ENCODE assay signal across 10 mouse cellular contexts in the genomic region with DNA sequence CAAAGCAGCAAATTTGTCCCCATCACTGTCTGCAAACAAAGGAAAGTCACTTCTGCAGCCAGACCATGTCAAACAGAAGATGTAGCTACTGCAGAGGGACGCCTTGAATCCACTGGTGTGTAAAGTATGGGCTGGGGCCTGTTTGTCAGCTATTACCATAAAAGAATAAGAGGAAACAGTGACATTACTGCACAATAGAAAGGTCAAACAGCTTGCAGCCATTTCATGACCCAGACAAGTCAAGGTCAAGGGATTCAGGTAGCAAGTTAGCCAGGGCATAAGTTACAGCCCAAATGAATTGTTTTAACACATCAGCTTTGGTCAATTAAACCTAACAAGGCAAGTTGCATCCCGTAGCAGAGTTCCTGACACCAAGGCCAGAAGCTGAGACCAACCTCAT.
A peak's percentile ranks its signal among the peaks of the same experiment; 100 is the strongest.
DNase-seq lines count a peak whose midpoint lies in the region; ATAC-seq and TF ChIP-seq lines count a peak whose summit lies in the region.
"Had no signal": no experiment of that assay in that cellular context is flagged by ENCODE, and none has a peak within 500 bp of the region (broad histone marks: within the 10 kb centered on the region; RNA-seq: fewer than 3 reads in every experiment).

No protein-coding gene starts in this region.

- no peak overlapping the region; the same call in 1 of the 2 replicates for H3K9ac ChIP-seq in heart, embryonic 12.5 days
- no peak overlapping the region for H3K9ac ChIP-seq in lung, postnatal 0 days (replicated peaks; ENCODE audit: low read depth)
- H3K9ac ChIP-seq in embryonic facial prominence, embryonic 14.5 days (ENCODE audit: low read depth, low read length): no peak overlapping the region; the same call in 1 of the 2 replicates
- H3K9ac ChIP-seq in neural tube, embryonic 13.5 days: no peak overlapping the region

- no peaks in the 10 kb centered on the region for H3K27me3 ChIP-seq in heart, embryonic 12.5 days (replicated peaks)
- no peaks in the 10 kb centered on the region for H3K27me3 ChIP-seq in lung, postnatal 0 days (replicated peaks; ENCODE audit: insufficient read depth, low read length)
- no peaks in the 10 kb centered on the region for H3K27me3 ChIP-seq in embryonic facial prominence, embryonic 14.5 days (replicated peaks; ENCODE audit: control insufficient read depth, insufficient read depth, low read length)
- no peaks in the 10 kb centered on the region for H3K27me3 ChIP-seq in neural tube, embryonic 13.5 days

- no peaks in the 10 kb centered on the region for H3K9me3 ChIP-seq in heart, embryonic 12.5 days (replicated peaks)
- H3K9me3 ChIP-seq in lung, postnatal 0 days (ENCODE audit: low read length): no peaks in the 10 kb centered on the region
- no peaks in the 10 kb centered on the region for H3K9me3 ChIP-seq in embryonic facial prominence, embryonic 14.5 days (ENCODE audit: control insufficient read depth, low read length)
- no peaks in the 10 kb centered on the region for H3K9me3 ChIP-seq in neural tube, embryonic 13.5 days

- no peak for ATAC-seq in heart, embryonic 12.5 days (ENCODE audit: insufficient number of reproducible peaks, low FRiP score)
- no peak for ATAC-seq in lung, postnatal 0 days
- no peak for ATAC-seq in embryonic facial prominence, embryonic 14.5 days (ENCODE audit: low read depth)
- no peak for ATAC-seq in neural tube, embryonic 13.5 days (ENCODE audit: low read depth)

- no peak for TF ChIP-seq CTCF in lung, postnatal 0 days (IDR thresholded peaks at IDR 0.05)

- H3K4me2 ChIP-seq in heart, embryonic 12.5 days: no peak overlapping the region; the same call in 1 of the 2 replicates
- 0 out of 2 replicates have a peak overlapping the region, but pooled peaks have one; percentile 11 for H3K4me2 ChIP-seq in lung, postnatal 0 days (replicated peaks; ENCODE audit: low read depth, low read length)
- H3K4me2 ChIP-seq in embryonic facial prominence, embryonic 14.5 days (ENCODE audit: low read depth, low read length): no peak overlapping the region
- H3K4me2 ChIP-seq in neural tube, embryonic 13.5 days: peak overlapping the region; percentile 22

- H3K4me1 ChIP-seq in heart, embryonic 12.5 days (replicated peaks): peaks cover 49% of the 10 kb centered on the region
- H3K4me1 ChIP-seq in lung, postnatal 0 days (ENCODE audit: insufficient read depth, low read depth, low read length): peaks cover 21% of the 10 kb centered on the region; the same call in 1 of the 2 replicates
- peaks cover 45% of the 10 kb centered on the region for H3K4me1 ChIP-seq in embryonic facial prominence, embryonic 14.5 days (ENCODE audit: control insufficient read depth, insufficient read depth, low read length)
- H3K4me1 ChIP-seq in neural tube, embryonic 13.5 days (replicated peaks): peaks cover 58% of the 10 kb centered on the region

- H3K27ac ChIP-seq in heart, embryonic 12.5 days (ENCODE audit: poor library complexity, severe bottlenecking): 0 out of 2 replicates have a peak overlapping the region, but pooled peaks have one; percentile 39
- no peak overlapping the region for H3K27ac ChIP-seq in lung, postnatal 0 days (ENCODE audit: low read length)
- 0 out of 2 replicates have a peak overlapping the region, but pooled peaks have one; percentile 8 for H3K27ac ChIP-seq in embryonic facial prominence, embryonic 14.5 days (replicated peaks; ENCODE audit: low read depth, low read length)
- H3K27ac ChIP-seq in neural tube, embryonic 13.5 days (replicated peaks): no peak overlapping the region

- TF ChIP-seq EP300 in lung, postnatal 0 days (IDR thresholded peaks at IDR 0.05): no peak

- no peak for DNase-seq in heart, postnatal 4 days
- DNase-seq in lung, postnatal 0 days (ENCODE audit: low spot score): no peak
- no peak for DNase-seq in lung, postnatal 36 days
- DNase-seq in embryonic facial prominence, embryonic 14.5 days (ENCODE audit: low spot score): no peak
- no peak for DNase-seq in adipocyte (ENCODE audit: low spot score)
- DNase-seq: cerebellum, adult 9-10 months; kidney, adult 2 months; thymus, postnatal 14 days had no signal

- 65% methylated on average over 2 of the region's 2 CpGs for WGBS in heart, embryonic 12.5 days
- WGBS in lung, postnatal 0 days: 50% methylated on average over 2 of the region's 2 CpGs
- 34% methylated on average over 2 of the region's 2 CpGs for WGBS in embryonic facial prominence, embryonic 14.5 days
- 6% methylated on average over 2 of the region's 2 CpGs for WGBS in neural tube, embryonic 13.5 days

- H3K4me3 ChIP-seq in heart, embryonic 12.5 days: no peak overlapping the region
- no peak overlapping the region for H3K4me3 ChIP-seq in lung, postnatal 0 days (ENCODE audit: low read depth, low read length)
- H3K4me3 ChIP-seq in embryonic facial prominence, embryonic 14.5 days (ENCODE audit: low read depth, low read length): no peak overlapping the region
- no peak overlapping the region for H3K4me3 ChIP-seq in neural tube, embryonic 13.5 days

- H3K36me3 ChIP-seq in heart, embryonic 12.5 days: peaks cover 43% of the 10 kb centered on the region
- H3K36me3 ChIP-seq in lung, postnatal 0 days (ENCODE audit: insufficient read depth, low read length): no peaks in the 10 kb centered on the region
- peaks cover 46% of the 10 kb centered on the region for H3K36me3 ChIP-seq in embryonic facial prominence, embryonic 14.5 days (ENCODE audit: control insufficient read depth, insufficient read depth, low read length)
- no peaks in the 10 kb centered on the region for H3K36me3 ChIP-seq in neural tube, embryonic 13.5 days

Comparison
In these comparisons a context has a peak if more than half of its experiments do, and no peak if none do; other contexts are left out.
1. H3K27ac ChIP-seq: peak in heart, embryonic 12.5 days (single experiment) and embryonic facial prominence, embryonic 14.5 days (single experiment); none in lung, postnatal 0 days (single experiment) and neural tube, embryonic 13.5 days (single experiment).
2. H3K4me2 ChIP-seq: peak in lung, postnatal 0 days (single experiment) and neural tube, embryonic 13.5 days (single experiment); none in heart, embryonic 12.5 days (single experiment) and embryonic facial prominence, embryonic 14.5 days (single experiment).